Mouse (Mus musculus): ENCODE data around the gene Nuak1. TPM values are rescaled to one million over a fixed set of nuclear protein-coding genes. Genes with fewer than 3 reads are reported as not detected.

The Nuak1 gene
- polyA plus RNA-seq, 1 experiment from 2014 or later = 2.4 TPM

- Histone ChIP-seq H3K9ac (ENCODE audit: low read depth, low read length) (no peak overlapping the region), H3K4me2 (ENCODE audit: low read length) (peak overlapping the region; percentile 3; the same call in 1 of the 2 replicates), H3K27ac (0 out of 2 replicates have a peak overlapping the region, but pooled peaks have one; percentile 1), H3K36me3 (ENCODE audit: insufficient read depth, low read length) (0 out of 2 replicates have a peak, but pooled peaks cover 6% of the 10 kb centered on the region), H3K9me3 (replicated peaks; ENCODE audit: low read length) (no peaks in the 10 kb centered on the region), H3K4me3 (replicated peaks; ENCODE audit: low read depth, low read length) (no peak overlapping the region), H3K4me1 (replicated peaks; ENCODE audit: insufficient read depth, low read length) (peaks cover 25% of the 10 kb centered on the region), H3K27me3 (ENCODE audit: insufficient read depth, low read length) (no peaks in the 10 kb centered on the region)
- peak; percentile 68 for DNase-seq (ENCODE audit: low spot score)
- WGBS = 22% methylated on average over 22 of the region's 22 CpGs
- ATAC-seq (replicated peaks; ENCODE audit: low FRiP score, low read depth) = 0 out of 2 replicates have a peak, but pooled peaks have one; percentile 12
- peak; percentile 3; the same call in 1 of the 2 replicates for TF ChIP-seq CTCF (IDR thresholded peaks at IDR 0.05; ENCODE audit: low read depth)
Measured at GRCm38 (mm10) chr10:84388357-84389141, 51.8 kb downstream of the Nuak1 start.

- Histone ChIP-seq H3K9me3 (replicated peaks; ENCODE audit: low read length) (no peaks in the 10 kb centered on the region), H3K4me3 (replicated peaks; ENCODE audit: low read depth, low read length) (no peak overlapping the region), H3K9ac (ENCODE audit: low read depth, low read length) (no peak overlapping the region), H3K4me2 (ENCODE audit: low read length) (no peak overlapping the region), H3K27me3 (ENCODE audit: insufficient read depth, low read length) (no peaks in the 10 kb centered on the region), H3K27ac (no peak overlapping the region), H3K36me3 (ENCODE audit: insufficient read depth, low read length) (0 out of 2 replicates have a peak, but pooled peaks cover 5% of the 10 kb centered on the region), H3K4me1 (replicated peaks; ENCODE audit: insufficient read depth, low read length) (peaks cover 21% of the 10 kb centered on the region)
- TF ChIP-seq CTCF (IDR thresholded peaks at IDR 0.05; ENCODE audit: low read depth) = no peak
- ATAC-seq (replicated peaks; ENCODE audit: low FRiP score, low read depth) (no peak), DNase-seq (ENCODE audit: low spot score) (no peak)
- WGBS = 45% methylated on average over 4 of the region's 4 CpGs
Measured at GRCm38 (mm10) chr10:84387338-84387737, 53.1 kb downstream of the Nuak1 start.

DNA sequence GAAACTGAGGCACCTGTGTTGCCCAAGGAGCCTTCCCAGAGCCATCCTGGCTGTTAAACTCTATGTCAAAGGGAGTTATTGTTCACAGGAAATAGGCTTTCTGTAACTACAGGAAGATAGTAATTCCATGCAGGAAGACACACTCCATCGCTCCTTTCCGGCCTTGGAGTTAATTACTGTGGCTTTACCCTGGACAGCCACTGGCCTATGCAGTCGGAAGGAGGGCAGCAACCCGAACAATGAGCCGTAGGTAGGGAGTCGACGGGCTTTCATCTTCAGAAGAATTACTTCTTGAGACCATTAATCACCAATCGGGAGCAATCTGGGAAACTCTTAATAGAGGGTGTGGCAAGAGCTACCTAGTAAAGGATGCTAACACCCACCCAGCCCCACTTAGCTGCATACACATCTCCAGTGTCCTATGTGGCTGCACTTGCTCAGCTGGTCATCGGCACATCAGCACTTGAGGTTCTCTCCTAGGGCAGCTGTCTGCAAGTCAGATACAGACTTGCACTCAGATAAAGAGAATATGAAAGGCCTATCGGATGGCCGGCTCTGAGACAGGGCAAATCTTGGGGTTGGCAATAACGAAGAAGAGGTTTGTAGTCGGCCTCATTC is 53.7 kb downstream of the Nuak1 start:
- Histone ChIP-seq H3K9me3 (replicated peaks; ENCODE audit: low read length) (no peaks in the 10 kb centered on the region), H3K4me2 (ENCODE audit: low read length) (no peak overlapping the region), H3K4me3 (replicated peaks; ENCODE audit: low read depth, low read length) (no peak overlapping the region), H3K9ac (ENCODE audit: low read depth, low read length) (no peak overlapping the region), H3K36me3 (ENCODE audit: insufficient read depth, low read length) (0 out of 2 replicates have a peak, but pooled peaks cover 5% of the 10 kb centered on the region), H3K4me1 (replicated peaks; ENCODE audit: insufficient read depth, low read length) (peaks cover 17% of the 10 kb centered on the region), H3K27me3 (ENCODE audit: insufficient read depth, low read length) (no peaks in the 10 kb centered on the region), H3K27ac (no peak overlapping the region)
- 46% methylated on average over 13 of the region's 13 CpGs for WGBS
- ATAC-seq (replicated peaks; ENCODE audit: low FRiP score, low read depth) = no peak
- peak; percentile 52 for DNase-seq (ENCODE audit: low spot score)
- TF ChIP-seq CTCF (IDR thresholded peaks at IDR 0.05; ENCODE audit: low read depth) = no peak

GRCm38 (mm10) chr10:84386214-84386613 is 54.2 kb downstream of the Nuak1 start:
- no peak overlapping the region for H3K27ac ChIP-seq
- 53% methylated on average over 3 of the region's 3 CpGs for WGBS
- ATAC-seq (replicated peaks; ENCODE audit: low FRiP score, low read depth) = no peak
- no peak overlapping the region for H3K4me2 ChIP-seq (ENCODE audit: low read length)
- no peak for DNase-seq (ENCODE audit: low spot score)
- TF ChIP-seq CTCF (IDR thresholded peaks at IDR 0.05; ENCODE audit: low read depth) = no peak
- no peak overlapping the region for H3K9ac ChIP-seq (ENCODE audit: low read depth, low read length)
- peaks cover 17% of the 10 kb centered on the region for H3K4me1 ChIP-seq (replicated peaks; ENCODE audit: insufficient read depth, low read length)
- 0 out of 2 replicates have a peak, but pooled peaks cover 2% of the 10 kb centered on the region for H3K36me3 ChIP-seq (ENCODE audit: insufficient read depth, low read length)
- H3K4me3 ChIP-seq (replicated peaks; ENCODE audit: low read depth, low read length) = no peak overlapping the region
- no peaks in the 10 kb centered on the region for H3K9me3 ChIP-seq (replicated peaks; ENCODE audit: low read length)
- H3K27me3 ChIP-seq (ENCODE audit: insufficient read depth, low read length) = no peaks in the 10 kb centered on the region

GRCm38 (mm10) chr10:84384761-84385160 is 55.6 kb downstream of the Nuak1 start:
- no peaks in the 10 kb centered on the region for H3K27me3 ChIP-seq (ENCODE audit: insufficient read depth, low read length)
- DNase-seq (ENCODE audit: low spot score) (no peak), ATAC-seq (replicated peaks; ENCODE audit: low FRiP score, low read depth) (no peak)
- no peak overlapping the region for H3K9ac ChIP-seq (ENCODE audit: low read depth, low read length)
- TF ChIP-seq CTCF (IDR thresholded peaks at IDR 0.05; ENCODE audit: low read depth) = no peak
- H3K27ac ChIP-seq = no peak overlapping the region
- WGBS = 90% methylated on average over 9 of the region's 9 CpGs
- peaks cover 17% of the 10 kb centered on the region for H3K4me1 ChIP-seq (replicated peaks; ENCODE audit: insufficient read depth, low read length)
- no peaks in the 10 kb centered on the region for H3K9me3 ChIP-seq (replicated peaks; ENCODE audit: low read length)
- no peaks in the 10 kb centered on the region for H3K36me3 ChIP-seq (ENCODE audit: insufficient read depth, low read length)
- no peak overlapping the region for H3K4me3 ChIP-seq (replicated peaks; ENCODE audit: low read depth, low read length)
- no peak overlapping the region for H3K4me2 ChIP-seq (ENCODE audit: low read length)
